Mouse (Mus musculus): ENCODE data around the gene Il1b. TPM values are rescaled to one million over a fixed set of nuclear protein-coding genes. Genes with fewer than 3 reads are reported as not detected.

The Il1b gene
- polyA plus RNA-seq, 1 experiment from 2014 or later, result 0.22 TPM

DNA sequence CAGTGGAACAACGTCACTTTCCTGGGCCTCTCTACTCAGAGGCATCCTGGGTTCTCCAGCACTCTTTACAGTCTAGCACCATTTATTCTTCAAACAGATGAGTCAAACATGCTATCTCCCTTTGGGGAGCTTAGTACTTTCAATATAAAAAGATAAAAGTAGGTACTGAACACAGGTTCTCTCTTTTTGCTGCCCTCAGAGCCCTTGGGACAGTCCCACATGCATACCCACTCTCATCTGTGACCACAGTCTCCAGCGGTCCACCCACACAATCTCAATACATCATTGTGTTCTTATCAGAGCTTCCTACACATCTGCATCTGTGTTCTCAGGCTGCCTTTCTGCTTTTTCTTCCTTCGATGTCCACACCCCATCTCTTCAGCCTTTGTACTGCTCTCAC is 14.4 kb upstream of the Il1b start:
- DNase-seq (ENCODE audit: low spot score) (no peak), ATAC-seq (replicated peaks; ENCODE audit: insufficient number of reproducible peaks, low FRiP score, low TSS enrichment, low read depth) (no peak)
- H3K4me1 ChIP-seq (ENCODE audit: control insufficient read depth, insufficient read depth, low read length), result no peaks in the 10 kb centered on the region
- no peak overlapping the region for H3K4me3 ChIP-seq (ENCODE audit: low read depth, low read length)
- H3K27me3 ChIP-seq (ENCODE audit: control insufficient read depth, insufficient read depth, low read length), result no peaks in the 10 kb centered on the region
- H3K9ac ChIP-seq (replicated peaks; ENCODE audit: low read length), result no peak overlapping the region
- H3K36me3 ChIP-seq (replicated peaks; ENCODE audit: control insufficient read depth, insufficient read depth, low read depth, low read length), result no peaks in the 10 kb centered on the region
- H3K9me3 ChIP-seq (replicated peaks; ENCODE audit: control insufficient read depth, low read length), result no peaks in the 10 kb centered on the region
- H3K4me2 ChIP-seq (ENCODE audit: low read depth, low read length), result no peak overlapping the region
- H3K27ac ChIP-seq (replicated peaks; ENCODE audit: low read depth, low read length), result no peak overlapping the region
- WGBS, result 89% methylated on average over 3 of the region's 3 CpGs

GRCm38 (mm10) chr2:129384272-129384660 is 13.3 kb upstream of the Il1b start:
- Histone ChIP-seq H3K4me1 (ENCODE audit: control insufficient read depth, insufficient read depth, low read length) (no peaks in the 10 kb centered on the region), H3K9ac (replicated peaks; ENCODE audit: low read length) (no peak overlapping the region), H3K4me2 (ENCODE audit: low read depth, low read length) (no peak overlapping the region), H3K4me3 (ENCODE audit: low read depth, low read length) (no peak overlapping the region), H3K27me3 (ENCODE audit: control insufficient read depth, insufficient read depth, low read length) (no peaks in the 10 kb centered on the region), H3K27ac (replicated peaks; ENCODE audit: low read depth, low read length) (no peak overlapping the region), H3K36me3 (replicated peaks; ENCODE audit: control insufficient read depth, insufficient read depth, low read depth, low read length) (no peaks in the 10 kb centered on the region), H3K9me3 (replicated peaks; ENCODE audit: control insufficient read depth, low read length) (no peaks in the 10 kb centered on the region)
- 76% methylated on average over 8 of the region's 8 CpGs for WGBS
- no peak for DNase-seq (ENCODE audit: low spot score)
- ATAC-seq (replicated peaks; ENCODE audit: insufficient number of reproducible peaks, low FRiP score, low TSS enrichment, low read depth), result no peak

DNA sequence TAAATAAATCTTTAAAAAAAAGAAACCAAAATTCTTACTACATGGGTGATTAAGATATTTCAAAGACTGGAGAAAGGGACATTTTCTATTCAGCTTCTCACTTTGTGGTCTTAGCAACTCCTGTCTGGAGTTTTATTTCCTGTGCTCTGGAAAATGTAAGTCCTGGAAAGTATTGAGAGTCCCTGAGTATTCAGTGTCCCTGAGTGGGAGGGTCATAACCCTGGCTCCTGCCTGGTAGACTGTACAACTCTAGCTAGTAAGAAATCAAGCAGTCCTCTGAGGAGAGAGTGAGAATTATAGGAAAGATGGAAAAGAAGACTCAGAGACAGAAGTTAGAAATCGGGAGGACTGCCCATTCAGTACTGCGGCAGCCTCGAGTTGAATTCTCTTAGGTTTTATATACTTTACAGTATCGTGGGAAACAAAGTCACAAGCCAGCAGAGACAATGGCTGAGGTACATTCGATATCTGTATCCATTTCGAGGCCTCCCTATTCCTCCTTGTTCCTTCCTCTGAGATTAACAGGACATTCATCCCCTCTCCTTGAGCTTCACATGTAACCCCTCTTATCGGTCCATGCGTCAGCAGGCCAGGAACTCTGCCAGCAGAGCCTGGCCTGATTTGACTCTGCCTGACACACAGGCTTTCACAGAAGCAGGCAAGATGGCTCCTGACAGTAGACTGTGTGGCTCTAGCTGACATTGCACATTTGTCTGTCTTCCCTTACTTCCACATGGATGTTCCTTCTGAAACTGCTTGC is 12.8 kb upstream of the Il1b start:
- DNase-seq (ENCODE audit: low spot score), result no peak
- Histone ChIP-seq H3K27me3 (ENCODE audit: control insufficient read depth, insufficient read depth, low read length) (no peaks in the 10 kb centered on the region), H3K36me3 (replicated peaks; ENCODE audit: control insufficient read depth, insufficient read depth, low read depth, low read length) (no peaks in the 10 kb centered on the region), H3K27ac (replicated peaks; ENCODE audit: low read depth, low read length) (no peak overlapping the region), H3K4me1 (ENCODE audit: control insufficient read depth, insufficient read depth, low read length) (no peaks in the 10 kb centered on the region), H3K9ac (replicated peaks; ENCODE audit: low read length) (no peak overlapping the region), H3K4me3 (ENCODE audit: low read depth, low read length) (no peak overlapping the region), H3K9me3 (replicated peaks; ENCODE audit: control insufficient read depth, low read length) (no peaks in the 10 kb centered on the region), H3K4me2 (ENCODE audit: low read depth, low read length) (no peak overlapping the region)
- ATAC-seq (replicated peaks; ENCODE audit: insufficient number of reproducible peaks, low FRiP score, low TSS enrichment, low read depth), result no peak
- 88% methylated on average over 8 of the region's 8 CpGs for WGBS

DNA sequence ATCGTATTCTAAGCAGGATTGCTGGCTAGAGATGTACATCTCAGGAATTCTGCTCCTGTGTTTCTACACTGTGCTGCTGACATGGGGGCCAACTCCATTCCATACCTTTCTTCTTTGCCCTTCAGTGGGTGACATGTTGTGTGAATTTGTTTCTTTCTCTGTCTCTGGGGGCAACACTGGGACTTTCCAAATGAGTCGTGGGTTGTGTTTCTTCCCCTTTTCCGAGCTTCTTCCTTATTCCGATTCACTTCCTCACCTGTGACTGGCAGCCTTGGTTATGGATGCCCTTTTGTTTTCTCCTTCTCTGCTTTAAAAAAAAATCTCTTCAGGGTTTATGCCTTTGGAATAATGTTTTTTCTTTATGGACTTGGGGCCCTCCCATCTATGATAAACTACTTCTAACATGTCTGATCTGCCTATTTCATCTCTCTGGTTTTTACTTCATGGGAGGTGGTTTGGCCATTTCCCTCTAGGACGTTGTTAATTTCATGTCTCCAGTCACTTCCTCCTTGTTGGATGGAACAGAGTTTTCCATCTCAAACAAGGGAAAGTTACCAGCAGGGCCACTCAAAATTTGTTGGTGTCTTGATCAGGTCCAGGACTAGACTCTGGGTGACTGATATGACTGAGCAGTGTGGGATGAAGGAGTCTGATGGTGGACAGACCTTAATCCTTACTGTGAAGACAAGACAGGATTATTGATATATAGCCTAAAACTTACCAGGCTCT is 10.0 kb upstream of the Il1b start:
- DNase-seq (ENCODE audit: low spot score), result no peak
- Histone ChIP-seq H3K4me1 (ENCODE audit: control insufficient read depth, insufficient read depth, low read length) (no peaks in the 10 kb centered on the region), H3K27me3 (ENCODE audit: control insufficient read depth, insufficient read depth, low read length) (no peaks in the 10 kb centered on the region), H3K9ac (replicated peaks; ENCODE audit: low read length) (no peak overlapping the region), H3K4me3 (ENCODE audit: low read depth, low read length) (no peak overlapping the region), H3K27ac (replicated peaks; ENCODE audit: low read depth, low read length) (no peak overlapping the region), H3K9me3 (replicated peaks; ENCODE audit: control insufficient read depth, low read length) (no peaks in the 10 kb centered on the region), H3K36me3 (replicated peaks; ENCODE audit: control insufficient read depth, insufficient read depth, low read depth, low read length) (no peaks in the 10 kb centered on the region), H3K4me2 (ENCODE audit: low read depth, low read length) (no peak overlapping the region)
- WGBS, result 89% methylated on average over 5 of the region's 5 CpGs
- no peak for ATAC-seq (replicated peaks; ENCODE audit: insufficient number of reproducible peaks, low FRiP score, low TSS enrichment, low read depth)

GRCm38 (mm10) chr2:129380211-129380610 is 9.3 kb upstream of the Il1b start:
- Histone ChIP-seq H3K4me3 (ENCODE audit: low read depth, low read length) (no peak overlapping the region), H3K4me2 (ENCODE audit: low read depth, low read length) (no peak overlapping the region), H3K36me3 (replicated peaks; ENCODE audit: control insufficient read depth, insufficient read depth, low read depth, low read length) (no peaks in the 10 kb centered on the region), H3K27ac (replicated peaks; ENCODE audit: low read depth, low read length) (no peak overlapping the region), H3K9me3 (replicated peaks; ENCODE audit: control insufficient read depth, low read length) (no peaks in the 10 kb centered on the region), H3K9ac (replicated peaks; ENCODE audit: low read length) (no peak overlapping the region), H3K4me1 (ENCODE audit: control insufficient read depth, insufficient read depth, low read length) (no peaks in the 10 kb centered on the region), H3K27me3 (ENCODE audit: control insufficient read depth, insufficient read depth, low read length) (no peaks in the 10 kb centered on the region)
- WGBS, result 73% methylated on average over 5 of the region's 5 CpGs
- no peak for ATAC-seq (replicated peaks; ENCODE audit: insufficient number of reproducible peaks, low FRiP score, low TSS enrichment, low read depth)
- DNase-seq (ENCODE audit: low spot score), result no peak

DNA sequence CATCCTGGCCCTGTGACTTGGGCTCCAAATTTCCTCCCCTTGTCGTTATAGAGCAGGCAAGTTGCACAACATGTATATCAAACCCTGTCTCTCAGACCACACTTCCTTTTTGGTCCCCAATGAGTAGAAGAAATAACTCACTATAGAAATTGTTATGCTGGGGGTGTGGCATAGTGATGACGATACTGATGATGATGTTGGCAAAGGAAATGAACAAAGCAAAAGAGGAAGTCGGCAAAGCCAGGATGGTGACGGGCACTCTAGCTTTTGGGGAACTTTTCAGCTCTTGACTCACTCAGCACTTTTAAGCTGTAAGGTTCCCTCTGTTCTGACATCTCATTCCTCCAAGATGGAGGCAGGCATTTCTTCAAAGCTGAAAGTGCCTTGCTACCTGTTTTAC is 2.4 kb upstream of the Il1b start:
- H3K36me3 ChIP-seq (replicated peaks; ENCODE audit: control insufficient read depth, insufficient read depth, low read depth, low read length), result no peaks in the 10 kb centered on the region
- H3K27ac ChIP-seq (replicated peaks; ENCODE audit: low read depth, low read length), result no peak overlapping the region
- DNase-seq (ENCODE audit: low spot score), result no peak
- no peaks in the 10 kb centered on the region for H3K27me3 ChIP-seq (ENCODE audit: control insufficient read depth, insufficient read depth, low read length)
- no peaks in the 10 kb centered on the region for H3K9me3 ChIP-seq (replicated peaks; ENCODE audit: control insufficient read depth, low read length)
- no peak overlapping the region for H3K9ac ChIP-seq (replicated peaks; ENCODE audit: low read length)
- H3K4me1 ChIP-seq (ENCODE audit: control insufficient read depth, insufficient read depth, low read length), result no peaks in the 10 kb centered on the region
- H3K4me2 ChIP-seq (ENCODE audit: low read depth, low read length), result no peak overlapping the region
- 84% methylated on average over 4 of the region's 4 CpGs for WGBS
- no peak overlapping the region for H3K4me3 ChIP-seq (ENCODE audit: low read depth, low read length)
- no peak for ATAC-seq (replicated peaks; ENCODE audit: insufficient number of reproducible peaks, low FRiP score, low TSS enrichment, low read depth)

DNA sequence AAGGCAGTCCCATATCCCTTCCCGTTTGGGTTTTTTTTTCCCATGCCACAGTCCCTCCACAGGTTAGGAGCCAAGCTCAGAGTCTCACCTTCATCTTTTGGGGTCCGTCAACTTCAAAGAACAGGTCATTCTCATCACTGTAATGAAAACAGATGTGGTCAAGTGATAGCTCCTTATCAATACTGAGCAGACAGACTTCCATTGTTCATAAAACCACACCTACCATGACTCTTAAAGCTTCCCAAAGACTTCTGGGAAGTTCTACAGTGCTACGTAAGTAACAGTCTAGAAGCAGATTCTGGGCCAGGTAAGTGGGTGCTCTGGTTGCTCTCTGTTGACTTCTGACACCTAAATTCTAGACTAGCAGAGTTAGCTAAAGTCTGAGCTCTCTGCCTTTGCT is 1.3 kb downstream of the Il1b start:
- WGBS, result 81% methylated on average over 3 of the region's 3 CpGs
- no peak overlapping the region for H3K9ac ChIP-seq (replicated peaks; ENCODE audit: low read length)

GRCm38 (mm10) chr2:129368795-129369194 is 2.1 kb downstream of the Il1b start:
- 86% methylated on average over 5 of the region's 5 CpGs for WGBS
- H3K4me1 ChIP-seq (ENCODE audit: control insufficient read depth, insufficient read depth, low read length), result no peaks in the 10 kb centered on the region
- DNase-seq (ENCODE audit: low spot score) (no peak), ATAC-seq (replicated peaks; ENCODE audit: insufficient number of reproducible peaks, low FRiP score, low TSS enrichment, low read depth) (no peak)
- no peaks in the 10 kb centered on the region for H3K9me3 ChIP-seq (replicated peaks; ENCODE audit: control insufficient read depth, low read length)
- no peaks in the 10 kb centered on the region for H3K36me3 ChIP-seq (replicated peaks; ENCODE audit: control insufficient read depth, insufficient read depth, low read depth, low read length)
- H3K27ac ChIP-seq (replicated peaks; ENCODE audit: low read depth, low read length), result no peak overlapping the region
- H3K4me2 ChIP-seq (ENCODE audit: low read depth, low read length), result no peak overlapping the region
- H3K4me3 ChIP-seq (ENCODE audit: low read depth, low read length), result no peak overlapping the region
- H3K9ac ChIP-seq (replicated peaks; ENCODE audit: low read length), result no peak overlapping the region
- H3K27me3 ChIP-seq (ENCODE audit: control insufficient read depth, insufficient read depth, low read length), result no peaks in the 10 kb centered on the region

More for the DNA sequence above, 1.3 kb downstream of the Il1b start:
- H3K36me3 ChIP-seq (replicated peaks; ENCODE audit: control insufficient read depth, insufficient read depth, low read depth, low read length), result no peaks in the 10 kb centered on the region
- DNase-seq (ENCODE audit: low spot score), result no peak
- H3K4me2 ChIP-seq (ENCODE audit: low read depth, low read length), result no peak overlapping the region
- ATAC-seq (replicated peaks; ENCODE audit: insufficient number of reproducible peaks, low FRiP score, low TSS enrichment, low read depth), result no peak
- H3K27ac ChIP-seq (replicated peaks; ENCODE audit: low read depth, low read length), result no peak overlapping the region
- H3K9me3 ChIP-seq (replicated peaks; ENCODE audit: control insufficient read depth, low read length), result no peaks in the 10 kb centered on the region
- no peaks in the 10 kb centered on the region for H3K4me1 ChIP-seq (ENCODE audit: control insufficient read depth, insufficient read depth, low read length)
- H3K4me3 ChIP-seq (ENCODE audit: low read depth, low read length), result no peak overlapping the region
- no peaks in the 10 kb centered on the region for H3K27me3 ChIP-seq (ENCODE audit: control insufficient read depth, insufficient read depth, low read length)
